9 mouse cellular contexts compared by ENCODE assay signal in the genomic region with DNA sequence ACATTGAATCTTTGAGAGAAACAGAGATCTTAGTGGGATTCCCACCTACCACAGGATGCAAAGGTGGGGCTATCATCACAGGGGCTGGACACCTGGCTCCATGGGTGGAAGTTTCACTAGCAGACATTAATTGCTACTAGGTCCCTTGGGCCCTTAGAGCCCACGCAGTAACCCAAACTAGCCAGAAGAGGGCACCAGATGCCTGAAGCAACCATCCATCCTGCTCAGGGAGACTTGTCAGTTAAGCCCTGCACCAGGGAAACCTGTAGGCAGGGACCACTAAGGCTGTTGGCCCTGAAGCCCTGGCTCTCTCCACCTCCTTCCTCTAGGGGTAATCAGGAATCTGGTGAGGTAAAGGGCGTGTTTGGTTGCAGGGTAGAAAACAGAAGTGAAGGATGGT. TPM values are rescaled to one million over a fixed set of nuclear protein-coding genes. Genes with fewer than 3 reads are reported as not detected.
DNase-seq lines count a peak whose midpoint lies in the region; ATAC-seq and TF ChIP-seq lines count a peak whose summit lies in the region.
"Had no signal": no experiment of that assay in that cellular context is flagged by ENCODE, and none has a peak within 500 bp of the region (broad histone marks: within the 10 kb centered on the region; RNA-seq: fewer than 3 reads in every experiment).

No protein-coding gene starts in this region.

- 17% methylated on average over 2 of the region's 2 CpGs for WGBS in intestine, postnatal 0 days
- WGBS in intestine, embryonic 16.5 days, result 18% methylated on average over 2 of the region's 2 CpGs

- no peak for TF ChIP-seq EP300 in CH12.LX (IDR thresholded peaks at IDR 0.05; ENCODE audit: low read length)

- in situ Hi-C loops in CH12.LX (cut with MboI; ENCODE audit: low pct_ligation_motif_present, low pct_unique_long_range_greater_than_20kb, low sequenced_read_pairs), result no loop called here

- no peaks in the 10 kb centered on the region for H3K27me3 ChIP-seq in intestine, postnatal 0 days (replicated peaks; ENCODE audit: control insufficient read depth, insufficient read depth, low read length)
- H3K27me3 ChIP-seq in intestine, embryonic 16.5 days (replicated peaks; ENCODE audit: control insufficient read depth, insufficient read depth, low read length), result no peaks in the 10 kb centered on the region
- H3K27me3 ChIP-seq in CH12.LX (replicated peaks), result peaks cover 91% of the 10 kb centered on the region
- H3K27me3 ChIP-seq: lung, embryonic 15.5 days had no signal

- H3K36me3 ChIP-seq in intestine, postnatal 0 days (ENCODE audit: control insufficient read depth, insufficient read depth), result no peaks in the 10 kb centered on the region
- no peaks in the 10 kb centered on the region for H3K36me3 ChIP-seq in intestine, embryonic 16.5 days (ENCODE audit: control insufficient read depth, insufficient read depth, low read length)
- no peaks in the 10 kb centered on the region for H3K36me3 ChIP-seq in CH12.LX (replicated peaks in 1 of 2; ENCODE audit: control insufficient read depth in 1 of 2, insufficient read depth in 1 of 2, low read length in 1 of 2)
- H3K36me3 ChIP-seq: lung, embryonic 15.5 days had no signal

- H3K4me1 ChIP-seq in intestine, postnatal 0 days (replicated peaks; ENCODE audit: control insufficient read depth, insufficient read depth, low read length), result peaks cover 16% of the 10 kb centered on the region
- peaks cover 37% of the 10 kb centered on the region for H3K4me1 ChIP-seq in intestine, embryonic 16.5 days (ENCODE audit: control insufficient read depth, insufficient read depth, low read length)
- H3K4me1 ChIP-seq in CH12.LX (ENCODE audit: control insufficient read depth in 1 of 2, insufficient read depth in 2 of 2), result no peaks in the 10 kb centered on the region
- peaks cover 2% of the 10 kb centered on the region; the same call in 1 of the 2 replicates for H3K4me1 ChIP-seq in bone marrow macrophage, adult 2 months (ENCODE audit: control insufficient read depth, insufficient read depth, low read length)

- TF ChIP-seq RAD21 in CH12.LX (IDR thresholded peaks at IDR 0.05; ENCODE audit: low read depth, low read length), result peak; percentile 55

- no peak overlapping the region for H3K9ac ChIP-seq in intestine, postnatal 0 days (ENCODE audit: low read depth, low read length)
- H3K9ac ChIP-seq in intestine, embryonic 16.5 days (ENCODE audit: low read depth, low read length), result no peak overlapping the region
- H3K9ac ChIP-seq in CH12.LX (ENCODE audit: insufficient read depth, low read depth), result no peak overlapping the region
- H3K9ac ChIP-seq: lung, embryonic 15.5 days had no signal

- H3K9me3 ChIP-seq in intestine, postnatal 0 days (ENCODE audit: control insufficient read depth), result no peaks in the 10 kb centered on the region
- H3K9me3 ChIP-seq in intestine, embryonic 16.5 days (ENCODE audit: control insufficient read depth, low read length), result no peaks in the 10 kb centered on the region
- H3K9me3 ChIP-seq in CH12.LX (replicated peaks; ENCODE audit: low read length), result no peaks in the 10 kb centered on the region
- H3K9me3 ChIP-seq: lung, embryonic 15.5 days had no signal

- DNase-seq in CH12.LX (ENCODE audit: extremely low read depth), result peak; percentile 45
- peak; percentile 52 to 63 for DNase-seq in layer of hippocampus, adult 2 months (ENCODE audit: low spot score in 2 of 2)
- DNase-seq in mesoderm, embryonic 11.5 days (ENCODE audit: low read depth, low spot score), result peak; percentile 50
- DNase-seq in yolk sac, embryonic 10.5 days (ENCODE audit: low spot score), result no peak

- TF ChIP-seq CTCF in intestine, postnatal 0 days (IDR thresholded peaks at IDR 0.05; ENCODE audit: low read depth), result peak; percentile 96
- TF ChIP-seq CTCF in CH12.LX (conservative IDR thresholded peaks at IDR 0.05 in 1 of 2, IDR thresholded peaks at IDR 0.05 in 1 of 2; ENCODE audit: low read depth in 2 of 2, low read length in 2 of 2), result peak; percentile 73 to 82
- TF ChIP-seq CTCF in bone marrow macrophage, adult 2 months (IDR thresholded peaks at IDR 0.05; ENCODE audit: low read depth, low read length), result peak; percentile 60
- peak; percentile 99 for TF ChIP-seq CTCF in layer of hippocampus, adult 2 months (conservative IDR thresholded peaks at IDR 0.05)

- no peak overlapping the region for H3K4me3 ChIP-seq in intestine, postnatal 0 days (ENCODE audit: low read depth, low read length)
- no peak overlapping the region for H3K4me3 ChIP-seq in intestine, embryonic 16.5 days (ENCODE audit: low read length)
- no peak overlapping the region for H3K4me3 ChIP-seq in CH12.LX (replicated peaks in 1 of 3; ENCODE audit: low read depth in 2 of 3, low read length in 2 of 3, poor library complexity in 1 of 3)
- H3K4me3 ChIP-seq in bone marrow macrophage, adult 2 months (ENCODE audit: insufficient read depth, low read length), result no peak overlapping the region
- no peak overlapping the region for H3K4me3 ChIP-seq in layer of hippocampus, adult 2 months
- H3K4me3 ChIP-seq: lung, embryonic 15.5 days had no signal

- no peak overlapping the region for H3K4me2 ChIP-seq in intestine, postnatal 0 days (replicated peaks; ENCODE audit: low read depth)
- H3K4me2 ChIP-seq in intestine, embryonic 16.5 days (ENCODE audit: low read depth, low read length), result no peak overlapping the region
- no peak overlapping the region for H3K4me2 ChIP-seq in CH12.LX (ENCODE audit: insufficient read depth, low read depth, poor library complexity, severe bottlenecking)
- H3K4me2 ChIP-seq: lung, embryonic 15.5 days had no signal

- dilution Hi-C loops in CH12.LX (cut with MboI; ENCODE audit: extremely low pct_ligation_motif_present, extremely low pct_unique_long_range_greater_than_20kb, low sequenced_read_pairs), result no loop called here

- H3K27ac ChIP-seq in intestine, postnatal 0 days (ENCODE audit: low read depth, low read length), result no peak overlapping the region
- H3K27ac ChIP-seq in intestine, embryonic 16.5 days (ENCODE audit: low read length), result no peak overlapping the region
- no peak overlapping the region for H3K27ac ChIP-seq in CH12.LX (ENCODE audit: insufficient read depth, low read depth)
- H3K27ac ChIP-seq in bone marrow macrophage, adult 2 months (ENCODE audit: insufficient read depth, low read depth, low read length), result no peak overlapping the region
- H3K27ac ChIP-seq in layer of hippocampus, adult 2 months, result no peak overlapping the region
- H3K27ac ChIP-seq: lung, embryonic 15.5 days had no signal

- no peak for TF ChIP-seq POLR2A in CH12.LX (IDR thresholded peaks at IDR 0.05; ENCODE audit: low read depth, low read length)
- TF ChIP-seq POLR2A in bone marrow macrophage, adult 2 months (IDR thresholded peaks at IDR 0.05; ENCODE audit: borderline replicate concordance, low read depth, low read length), result no peak

- ATAC-seq in intestine, postnatal 0 days, result no peak
- ATAC-seq in intestine, embryonic 16.5 days, result no peak
- ATAC-seq in frontal cortex, adult (ENCODE audit: low TSS enrichment), result 0 out of 2 replicates have a peak, but pooled peaks have one; percentile 36

- no peaks in the 10 kb centered on the region for H3K79me2 ChIP-seq in CH12.LX (replicated peaks; ENCODE audit: control insufficient read depth, extremely low read depth, insufficient read depth, poor library complexity, severe bottlenecking)

TF ChIP-seq in CH12.LX, 34 proteins besides CTCF, POLR2A, EP300 and RAD21:
- TF ChIP-seq SMC3 (IDR thresholded peaks at IDR 0.05; ENCODE audit: low read depth, low read length), result peak; percentile 63
- TF ChIP-seq CHD2 (IDR thresholded peaks at IDR 0.05; ENCODE audit: low read length), result no peak

RNA-seq across cellular contexts. Expression of gene Mlph, which starts 8.5 kb away (rescaled TPM):
- 3.0 and 3.4 TPM in 2 replicates for polyA plus RNA-seq in intestine, postnatal 0 days (2015; fragmentation: Nextera tagmentation; extraction: Ambion mirVana)
- 3.2 and 3.3 TPM in 2 replicates for polyA plus RNA-seq in intestine, embryonic 16.5 days (2015; fragmentation: Nextera tagmentation; extraction: Ambion mirVana)
- total RNA-seq in CH12.LX (2012; rRNA removed), result not detected in 2 replicates
- total RNA-seq in CH12.LX (2014; rRNA removed), result not detected in 2 replicates
- not detected in 2 replicates for polyA plus RNA-seq in CH12.LX (2012; ENCODE audit: insufficient read length, low read depth)
- 0.24 TPM in 2 replicates for polyA plus RNA-seq in bone marrow macrophage, adult 2 months (2012; ENCODE audit: insufficient read depth, insufficient read length, missing spikeins)
- 1 to 10 TPM in 1 of 2 experiments, under 1 TPM in 1; 0.88 to 1.6 TPM for total RNA-seq in layer of hippocampus, adult 2 months (2021)

RNA-seq across cellular contexts. Expression of gene Prlh, which starts 46.6 kb away (rescaled TPM):
- polyA plus RNA-seq in intestine, postnatal 0 days (2015; fragmentation: Nextera tagmentation; extraction: Ambion mirVana), result not detected in 2 replicates
- not detected in 2 replicates for polyA plus RNA-seq in intestine, embryonic 16.5 days (2015; fragmentation: Nextera tagmentation; extraction: Ambion mirVana)
- total RNA-seq in CH12.LX (2012; rRNA removed), result not detected in 2 replicates
- total RNA-seq in CH12.LX (2014; rRNA removed), result not detected in 2 replicates
- polyA plus RNA-seq in CH12.LX (2012; ENCODE audit: insufficient read length, low read depth), result not detected in 2 replicates
- polyA plus RNA-seq in bone marrow macrophage, adult 2 months (2012; ENCODE audit: insufficient read depth, insufficient read length, missing spikeins), result not detected in 2 replicates
- not detected for total RNA-seq in layer of hippocampus, adult 2 months (2021)
- polyA plus RNA-seq: lung, embryonic 15.5 days had no signal
